Mouse (Mus musculus) cerebellum, adult 9-11 months (tissue): Measurements from ENCODE around the gene Tmem189.

Experiments used
- DNase-seq: peaks from one replicate; pipeline ENCODE4 v3.0.0; 2022

Tmem189 gene

DNA sequence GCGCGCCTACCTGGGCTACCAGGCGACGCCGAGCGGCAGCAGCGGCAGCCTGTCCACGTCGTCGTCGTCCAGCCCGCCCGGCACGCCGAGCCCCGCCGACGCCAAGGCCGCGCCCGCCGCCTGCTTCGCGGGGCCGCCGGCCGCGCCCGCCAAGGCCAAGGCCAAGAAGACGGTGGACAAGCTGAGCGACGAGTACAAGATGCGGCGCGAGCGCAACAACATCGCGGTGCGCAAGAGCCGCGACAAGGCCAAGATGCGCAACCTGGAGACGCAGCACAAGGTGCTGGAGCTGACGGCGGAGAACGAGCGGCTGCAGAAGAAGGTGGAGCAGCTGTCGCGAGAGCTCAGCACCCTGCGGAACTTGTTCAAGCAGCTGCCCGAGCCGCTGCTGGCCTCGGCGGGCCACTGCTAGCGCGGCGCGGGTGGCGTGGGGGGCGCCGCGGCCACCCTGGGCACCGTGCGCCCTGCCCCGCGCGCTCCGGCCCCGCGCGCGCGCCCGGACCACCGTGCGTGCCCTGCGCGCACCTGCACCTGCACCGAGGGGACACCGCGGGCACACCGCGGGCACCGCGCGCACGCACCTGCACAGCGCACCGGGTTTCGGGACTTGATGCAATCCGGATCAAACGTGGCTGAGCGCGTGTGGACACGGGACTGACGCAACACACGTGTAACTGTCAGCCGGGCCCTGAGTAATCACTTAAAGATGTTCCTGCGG lies at the start of gene Tmem189:
Gene Tmem189 (minus strand): TSS at position 322 of the 718 bp plus-strand sequence.
- peak; percentile 74 for DNase-seq

DNA sequence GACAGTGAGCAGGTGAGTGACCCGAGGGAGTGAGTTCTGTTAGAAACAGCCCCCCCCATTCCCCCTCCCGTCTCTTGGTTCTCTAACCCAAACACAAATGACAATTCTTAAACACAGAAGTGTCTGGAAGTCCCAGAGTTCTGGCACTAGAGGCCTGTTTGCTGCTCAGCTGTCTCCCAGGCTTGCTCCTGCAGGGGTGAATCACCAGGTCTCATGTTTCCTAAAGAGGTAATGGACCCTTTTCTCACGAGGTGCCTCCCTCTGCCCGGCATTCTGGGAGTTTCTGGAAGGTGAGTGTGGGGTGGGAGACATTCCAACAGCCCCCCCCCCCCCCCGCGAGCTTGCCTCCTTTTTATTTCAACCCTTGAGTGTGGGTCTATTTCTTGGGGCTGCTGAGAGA lies 49.4 kb upstream of the Tmem189 start:
- no peak for DNase-seq

DNA sequence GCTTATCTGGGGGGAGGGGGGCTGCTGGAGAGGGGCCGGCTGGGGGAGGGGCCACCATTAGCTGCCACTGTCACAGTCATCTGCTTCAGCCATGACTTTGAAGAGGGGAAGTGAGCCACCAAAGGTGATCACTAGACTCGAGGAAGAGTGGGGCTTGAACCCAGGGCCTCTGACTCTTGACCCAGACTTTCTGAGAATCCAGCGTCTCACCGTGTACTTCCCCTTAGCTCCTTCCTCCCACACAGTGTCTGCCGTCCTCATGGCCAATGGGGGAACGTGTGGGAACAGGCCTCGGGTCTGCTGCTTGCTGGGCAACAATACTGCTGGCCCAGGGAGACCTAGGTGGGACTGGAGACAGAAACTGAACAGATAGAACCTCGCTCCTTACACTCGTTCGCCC lies 45.2 kb upstream of the Tmem189 start:
- DNase-seq = no peak

DNA sequence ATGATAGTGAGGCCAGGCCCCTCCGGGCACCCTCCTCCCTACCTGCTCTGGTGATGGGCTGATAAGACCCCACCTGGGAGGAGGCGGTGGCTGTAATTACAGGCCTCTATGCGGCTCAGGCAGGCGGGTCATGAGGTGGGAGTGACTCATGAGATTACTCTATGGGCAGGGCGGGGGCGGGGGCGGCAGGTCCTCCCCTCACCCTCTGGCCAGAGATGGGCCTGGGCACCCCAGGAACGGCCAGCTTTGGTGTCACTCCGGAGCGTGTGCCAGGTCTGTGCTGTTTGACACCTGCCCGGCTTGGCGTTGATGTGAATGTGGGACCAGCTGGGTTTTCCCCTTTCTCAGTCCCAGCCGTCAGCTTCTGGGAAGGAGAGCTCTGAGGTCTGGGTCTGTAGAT lies 41.5 kb upstream of the Tmem189 start:
- no peak for DNase-seq

DNA sequence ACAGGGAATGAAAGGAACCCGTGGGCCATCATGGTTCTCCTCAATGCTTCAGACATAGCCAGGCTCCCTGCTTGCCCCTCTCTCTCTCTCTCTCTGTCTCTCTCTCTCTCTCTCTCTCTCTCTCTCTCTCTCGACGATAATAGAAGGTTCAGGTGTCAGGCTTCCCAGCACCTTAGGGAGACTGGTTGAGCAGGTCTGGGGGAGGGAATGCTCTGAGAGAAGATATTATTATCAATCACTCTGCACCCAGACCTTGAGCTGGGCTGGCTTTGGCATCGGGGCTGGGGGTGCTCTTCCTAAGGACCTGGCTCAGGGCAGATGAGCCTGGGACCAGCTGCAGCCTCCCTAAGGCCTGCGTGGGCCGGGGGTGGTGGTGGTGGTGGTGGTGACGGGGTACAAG lies 40.4 kb upstream of the Tmem189 start:
- DNase-seq = no peak

DNA sequence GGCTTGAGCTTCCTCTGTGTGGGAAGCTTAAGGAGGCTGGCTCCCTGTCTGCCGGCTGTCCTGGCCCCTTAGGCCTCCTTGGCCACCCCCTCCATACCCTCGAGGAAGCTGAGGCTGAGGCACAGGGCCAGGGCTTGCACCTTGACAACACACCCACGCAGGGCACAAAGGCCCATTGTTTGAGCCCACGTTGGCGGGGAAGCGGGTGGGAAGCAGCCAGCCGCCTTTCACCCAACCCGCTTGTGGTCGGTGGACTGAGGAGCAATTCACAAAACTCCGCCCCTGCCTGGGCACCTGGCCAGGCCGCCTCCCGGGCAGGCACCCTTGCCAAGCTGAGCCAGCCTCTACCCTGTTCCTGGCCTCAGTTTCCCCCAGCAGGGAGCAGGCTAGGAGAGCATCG lies 37.5 kb upstream of the Tmem189 start:
- peak; percentile 18 for DNase-seq

DNA sequence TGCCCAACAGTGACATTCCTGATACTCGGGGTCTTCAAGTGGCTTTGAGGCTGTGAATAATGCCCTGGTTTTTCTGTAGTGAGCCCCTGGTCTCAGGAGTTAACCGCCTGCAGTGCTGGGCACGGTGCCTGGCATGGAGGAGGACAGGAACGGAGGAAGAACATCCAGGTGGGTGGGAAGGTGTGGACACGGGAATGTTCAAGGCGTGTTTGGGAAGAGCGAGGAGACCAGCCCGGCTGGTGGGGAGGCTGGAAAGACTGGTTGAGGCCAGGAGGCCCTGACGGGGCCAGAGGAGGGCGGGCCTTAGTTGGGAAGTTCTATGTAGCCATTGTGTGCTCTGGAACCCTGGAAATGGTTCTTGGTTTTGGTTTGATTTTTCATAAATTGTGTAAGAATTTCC lies 36.3 kb upstream of the Tmem189 start:
- DNase-seq = no peak

DNA sequence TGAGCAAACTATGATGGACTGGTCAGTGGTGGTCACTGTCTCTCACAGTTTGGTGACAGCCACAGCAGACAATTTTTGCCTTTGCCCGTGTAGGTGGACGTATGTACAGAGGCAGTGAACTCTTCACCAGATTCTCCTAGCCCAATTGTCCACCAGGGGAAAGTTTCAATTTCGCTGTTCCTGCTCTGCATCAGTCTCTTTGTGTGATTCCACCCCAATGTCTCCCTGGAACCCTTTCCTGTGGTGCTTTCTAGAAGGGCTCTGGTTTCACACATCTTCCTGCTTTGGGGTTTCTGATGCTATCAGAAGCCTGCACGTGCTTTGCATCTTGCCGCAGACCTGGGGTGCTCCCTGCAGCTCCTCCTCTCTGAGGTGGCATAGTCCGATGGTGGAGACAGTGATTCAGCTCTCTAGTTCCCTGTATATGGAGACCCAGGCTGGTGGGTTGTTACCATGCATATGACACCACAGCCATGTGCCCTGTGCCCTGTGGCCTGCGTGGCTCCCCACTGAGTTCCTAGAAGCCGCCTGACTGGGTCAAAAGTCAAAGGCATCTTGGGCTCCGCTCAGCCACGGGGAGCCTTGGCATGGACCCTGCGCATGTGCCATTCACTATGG lies 34.1 kb upstream of the Tmem189 start:
- DNase-seq = no peak

DNA sequence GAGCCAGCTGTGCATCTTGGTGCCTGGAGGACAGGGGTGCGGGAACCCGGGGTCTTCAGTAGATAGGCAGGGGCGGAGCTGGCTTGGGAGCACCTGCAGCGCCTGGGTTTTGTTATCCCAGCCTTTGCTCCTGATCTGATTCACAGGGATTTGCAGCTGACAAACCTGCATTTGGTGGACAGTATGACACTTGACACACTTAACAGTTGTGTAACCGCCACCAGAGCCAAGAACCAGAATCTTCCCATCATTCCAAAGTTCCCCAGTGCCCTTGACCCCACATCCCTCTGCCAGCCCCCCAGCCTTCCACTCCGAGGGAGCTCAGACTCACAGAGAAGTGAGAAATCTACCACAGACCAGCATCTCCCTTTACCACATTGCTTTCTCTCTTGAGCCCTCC lies 32.9 kb upstream of the Tmem189 start:
- no peak for DNase-seq

DNA sequence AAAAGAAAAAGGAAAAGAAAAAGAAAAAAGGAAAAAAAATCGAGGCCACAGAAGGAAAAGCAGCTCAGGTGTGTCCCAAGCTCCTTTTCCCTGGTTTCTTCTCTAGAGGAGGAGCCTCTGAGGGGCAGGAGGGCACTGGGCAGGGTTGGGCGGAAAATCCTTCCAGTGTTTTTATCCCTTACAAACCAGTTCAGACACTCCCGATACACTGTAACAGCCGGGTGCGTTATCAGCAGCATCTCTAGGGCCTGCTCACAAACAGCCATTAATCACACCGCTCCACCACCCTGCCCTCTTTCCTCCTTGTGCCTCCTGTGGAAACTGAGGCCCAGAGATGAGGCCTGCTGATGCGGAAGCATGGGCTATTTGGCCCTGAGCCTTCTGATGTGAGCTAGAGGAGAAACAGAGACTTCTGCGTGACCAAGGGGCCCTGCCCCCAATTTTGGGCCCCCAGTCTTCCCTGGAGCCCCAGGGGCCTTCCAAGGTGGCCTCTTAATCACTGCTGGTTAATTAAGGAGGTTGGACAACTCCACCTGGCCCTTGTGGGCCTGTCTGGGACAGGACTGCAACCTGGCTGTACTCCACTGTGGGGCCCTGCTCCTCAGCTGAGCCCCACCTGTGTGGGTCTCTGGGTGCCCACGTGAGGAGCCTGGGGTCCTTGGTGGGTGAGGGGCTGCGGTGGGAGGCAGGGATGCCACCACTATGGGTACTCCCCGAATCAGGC lies 31.7 kb upstream of the Tmem189 start:
- no peak for DNase-seq

DNA sequence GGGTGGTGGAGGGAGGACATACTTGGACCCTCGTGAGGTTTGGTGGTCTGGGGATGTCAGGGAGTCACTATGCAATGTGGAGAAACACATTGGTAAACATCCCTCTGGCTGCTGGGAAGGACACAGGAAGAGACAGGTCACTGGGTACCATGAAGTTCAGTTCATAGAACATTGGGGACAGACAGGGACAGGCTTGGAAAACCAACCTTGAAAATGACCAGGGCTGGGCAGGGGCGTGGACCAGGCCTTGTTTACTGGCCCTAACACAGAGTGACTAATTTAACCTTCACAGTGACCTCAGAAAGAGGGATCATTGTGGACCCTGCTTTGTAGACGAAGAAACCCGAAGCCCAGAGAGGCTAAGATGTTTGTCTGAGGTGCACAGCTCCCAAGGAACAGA lies 29.9 kb upstream of the Tmem189 start:
- DNase-seq = no peak

DNA sequence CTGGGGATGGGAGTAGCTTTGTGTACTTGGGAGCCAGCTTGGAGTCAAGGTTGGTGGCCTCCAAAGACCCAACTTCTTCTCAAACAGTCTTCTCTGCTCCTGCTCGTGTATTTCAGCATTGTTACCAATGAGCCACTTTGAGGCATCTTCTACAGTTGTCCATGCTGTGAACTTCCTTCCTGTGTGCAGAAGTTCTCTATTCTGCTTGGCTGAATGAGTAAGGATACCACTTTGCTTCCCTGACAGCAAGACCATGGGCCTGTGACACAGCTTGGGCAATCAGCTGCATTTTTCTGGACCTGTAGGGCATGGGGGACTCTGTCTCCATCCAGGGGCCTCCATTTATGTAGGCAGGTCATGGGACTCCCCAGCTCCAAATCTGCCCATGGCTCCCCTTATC lies 27.6 kb upstream of the Tmem189 start:
- no peak for DNase-seq

DNA sequence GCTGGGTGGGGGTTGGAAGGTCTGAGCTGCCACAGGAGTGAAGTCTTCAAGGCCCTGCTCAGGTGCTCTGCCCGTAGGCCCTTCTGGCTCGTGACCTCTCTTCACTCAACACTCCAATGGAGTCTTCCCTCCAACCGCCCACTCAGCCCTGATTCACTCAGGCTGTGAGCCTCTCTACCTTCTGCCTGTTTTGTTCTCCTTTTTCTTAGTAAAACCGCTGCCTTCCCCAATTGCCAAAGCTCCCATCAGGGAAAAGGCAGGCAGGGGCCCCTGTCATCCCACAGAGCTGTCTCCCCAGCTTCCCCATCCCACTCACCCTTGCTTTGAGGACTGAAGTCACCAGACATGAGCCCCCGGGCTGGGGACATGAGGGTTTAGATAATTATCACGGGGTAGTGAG lies 25.4 kb upstream of the Tmem189 start:
- no peak for DNase-seq

DNA sequence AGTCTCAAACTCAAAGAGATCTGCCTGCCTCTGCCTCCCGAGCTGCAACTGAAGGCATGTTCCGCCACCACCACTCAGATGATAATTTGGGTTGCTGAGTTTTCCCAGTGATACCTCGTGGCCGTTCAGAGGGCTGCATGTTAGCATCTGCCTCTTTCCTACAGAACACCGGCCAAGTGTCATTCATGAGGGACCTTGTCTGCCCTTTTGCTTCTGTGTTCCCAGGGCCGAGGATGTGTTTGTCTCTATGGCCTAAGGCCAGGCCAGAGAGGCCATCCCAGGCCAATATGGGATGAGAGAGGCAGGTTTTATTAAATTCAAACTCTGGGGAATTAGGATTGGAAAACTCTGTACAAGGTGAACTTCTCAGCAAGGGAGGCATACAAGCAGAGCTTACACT lies 24.7 kb upstream of the Tmem189 start:
- no peak for DNase-seq

DNA sequence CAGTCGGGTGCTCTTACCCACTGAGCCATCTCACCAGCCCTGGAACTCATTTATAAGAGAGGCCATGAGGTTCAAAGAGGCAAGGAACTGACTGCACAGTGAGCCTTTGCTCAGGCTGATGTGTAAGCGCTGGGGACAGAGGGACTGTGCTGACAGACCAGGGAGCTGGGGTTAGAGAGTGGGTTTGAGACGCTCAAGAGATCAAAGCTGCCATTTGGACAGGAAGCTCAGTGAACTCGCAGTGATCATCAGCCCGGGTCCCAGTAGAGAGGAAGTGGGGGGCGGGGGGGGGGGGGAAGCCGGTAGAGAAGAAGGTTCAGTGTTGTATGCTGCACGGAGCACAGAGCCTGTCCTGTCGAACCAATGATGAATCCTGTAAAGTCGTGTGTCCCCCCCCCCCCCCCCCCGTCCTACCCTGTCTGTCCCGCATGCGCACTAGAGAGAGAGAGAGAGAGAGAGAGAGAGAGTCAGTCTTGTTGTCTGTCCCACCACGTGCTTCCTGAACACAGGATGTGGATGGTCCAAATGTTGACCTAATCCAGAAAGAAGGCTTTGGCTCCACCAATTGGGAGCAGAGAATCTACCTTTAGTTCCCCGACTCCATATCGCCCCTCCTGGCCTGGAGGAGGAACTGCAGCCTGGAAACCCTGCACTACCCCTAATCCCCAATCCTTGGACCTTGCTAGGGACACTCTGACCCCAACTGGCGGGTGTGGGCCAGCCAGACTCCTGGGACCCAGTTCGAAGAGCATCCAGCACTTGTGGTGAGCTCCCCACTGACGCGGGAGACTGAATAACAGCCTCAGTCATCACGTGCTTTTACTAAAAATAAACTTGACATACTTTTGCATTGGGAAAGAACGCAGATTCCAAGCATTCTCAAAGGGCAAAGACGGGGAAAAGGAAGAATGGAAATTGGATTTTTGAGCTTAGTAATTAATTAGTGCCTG lies 23.5 kb upstream of the Tmem189 start:
- no peak for DNase-seq

DNA sequence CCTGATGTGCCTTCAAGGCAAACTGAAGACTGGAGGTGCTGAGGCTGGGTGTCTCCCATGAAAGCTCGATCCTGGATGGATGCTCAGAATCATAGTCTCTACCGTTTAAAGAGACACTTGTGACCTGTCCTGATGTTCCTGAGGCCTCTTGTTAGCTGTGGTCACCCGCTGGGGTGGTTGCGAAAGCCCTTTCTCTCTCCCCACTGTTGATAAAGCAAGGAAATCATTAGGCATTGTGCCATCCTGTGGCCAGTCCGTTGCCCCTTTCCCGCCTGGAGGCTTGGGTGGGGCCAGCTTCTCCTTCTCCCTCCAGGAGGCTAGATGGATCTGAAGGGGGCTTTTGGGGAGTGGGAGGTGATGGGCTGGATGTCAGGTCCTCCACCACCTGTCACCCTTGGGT lies 21.0 kb upstream of the Tmem189 start:
- no peak for DNase-seq

DNA sequence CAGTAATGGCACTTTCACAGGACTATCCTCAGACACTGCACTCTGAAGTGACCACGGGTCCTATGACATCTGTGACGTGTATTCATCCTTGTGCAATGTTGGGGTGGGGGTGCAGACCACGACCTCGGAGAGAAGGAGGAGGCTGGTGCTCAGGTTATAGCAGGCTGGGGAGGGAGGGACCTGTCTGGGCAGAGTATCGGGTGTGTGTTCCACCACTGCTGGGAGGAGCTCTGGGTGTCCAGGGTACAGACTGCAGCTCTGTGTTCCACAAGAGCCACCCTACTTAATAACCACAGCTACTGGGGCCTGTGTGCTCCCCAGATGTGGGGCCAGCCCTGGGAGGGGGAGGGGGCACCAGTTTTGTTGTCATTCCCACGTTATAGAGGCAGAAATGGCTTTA lies 20.3 kb upstream of the Tmem189 start:
- no peak for DNase-seq

DNA sequence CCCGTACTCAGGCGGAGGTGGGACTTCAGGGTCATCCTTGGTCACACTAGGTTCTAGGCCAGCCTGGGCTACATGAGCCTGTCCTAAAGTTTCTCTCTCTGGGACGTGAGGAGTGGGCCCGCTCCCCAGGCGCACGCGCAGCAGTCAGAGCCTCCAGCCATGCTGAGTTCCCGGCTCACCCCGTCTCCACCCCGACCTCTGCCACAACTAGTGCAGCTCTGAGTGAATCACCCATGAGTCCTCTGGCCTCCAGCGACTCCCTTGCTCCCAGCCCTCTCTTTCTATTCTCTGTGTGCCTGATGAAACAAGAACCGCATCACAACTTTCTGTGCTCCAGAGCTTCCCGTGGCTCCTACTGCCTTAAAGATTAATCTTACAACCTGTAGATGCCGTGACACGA lies 18.8 kb upstream of the Tmem189 start:
- no peak for DNase-seq

DNA sequence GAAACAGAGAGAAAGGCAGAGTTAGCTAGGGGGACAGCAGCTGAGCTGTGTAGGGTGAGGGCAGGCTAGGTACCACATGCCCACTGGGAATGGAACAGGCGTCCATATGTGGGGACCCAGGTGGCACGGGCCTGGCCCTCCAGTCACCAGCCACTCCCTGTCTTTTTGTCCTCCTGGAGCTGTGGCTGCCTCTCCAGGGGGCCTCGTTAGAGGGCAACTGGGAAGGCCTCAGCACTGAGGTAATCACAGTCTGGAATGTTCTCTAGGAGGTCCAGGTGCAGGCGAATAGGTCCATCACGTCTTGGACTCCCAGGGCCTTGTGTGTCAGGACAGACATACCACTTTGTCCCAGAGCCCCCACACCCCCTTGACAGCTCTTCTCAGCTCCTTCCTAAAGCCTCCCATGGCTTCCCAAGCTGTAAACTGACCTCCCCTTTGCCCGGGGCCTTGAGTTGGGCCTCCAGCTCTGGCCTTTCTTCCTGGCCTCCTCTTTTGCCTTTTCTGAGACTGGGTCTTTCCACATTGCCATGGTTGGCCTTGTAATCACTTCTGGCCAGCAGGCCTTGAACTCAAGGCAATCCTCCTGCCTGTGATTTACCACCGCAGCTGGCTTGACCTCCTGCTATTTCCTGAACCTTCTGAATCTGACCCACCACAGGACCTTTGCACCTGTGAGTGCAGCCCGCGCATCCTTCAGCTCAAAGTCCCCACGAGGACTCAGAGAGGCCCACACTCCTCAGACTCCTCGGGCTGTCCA lies 16.7 kb upstream of the Tmem189 start:
- no peak for DNase-seq

DNA sequence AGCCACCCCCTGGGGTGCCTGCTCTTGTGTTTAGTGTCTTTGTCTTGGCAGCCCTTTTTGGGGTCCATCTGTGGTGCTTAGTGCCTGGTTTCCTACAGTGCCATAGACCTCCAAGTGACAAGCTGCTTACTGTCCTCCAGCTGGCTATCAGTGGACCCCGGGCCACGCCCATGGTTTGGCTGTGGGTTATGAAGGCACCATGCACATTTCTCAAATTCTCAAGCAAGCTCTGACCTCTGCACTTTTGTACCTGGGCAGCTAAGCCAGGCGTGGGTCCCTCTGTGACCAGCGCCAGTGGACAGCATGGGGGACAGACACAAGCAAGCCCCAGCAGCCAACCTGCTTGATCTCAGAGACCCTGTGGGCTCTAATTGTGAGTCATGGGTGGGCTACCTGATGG lies 14.8 kb upstream of the Tmem189 start:
- no peak for DNase-seq

DNA sequence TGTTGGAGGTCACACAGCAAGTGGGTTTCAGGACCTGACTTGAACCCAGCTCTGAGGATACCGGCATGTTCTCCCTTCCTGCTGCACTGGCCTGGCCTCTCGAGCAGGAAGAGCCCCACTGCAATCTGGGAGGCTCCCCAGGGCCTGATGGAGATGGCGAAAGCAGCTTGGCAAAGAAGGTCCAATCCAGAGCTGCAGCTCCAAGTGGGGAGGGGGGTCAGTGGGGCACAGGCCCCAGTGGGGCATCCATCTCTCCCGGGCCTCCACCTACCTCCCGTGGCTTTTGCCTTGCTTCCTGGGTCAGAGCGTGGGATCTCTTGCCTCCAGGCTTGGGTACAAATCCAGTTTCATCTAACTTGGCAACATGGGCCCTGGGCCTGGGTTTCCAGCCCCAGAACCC lies 12.5 kb upstream of the Tmem189 start:
- DNase-seq = no peak

DNA sequence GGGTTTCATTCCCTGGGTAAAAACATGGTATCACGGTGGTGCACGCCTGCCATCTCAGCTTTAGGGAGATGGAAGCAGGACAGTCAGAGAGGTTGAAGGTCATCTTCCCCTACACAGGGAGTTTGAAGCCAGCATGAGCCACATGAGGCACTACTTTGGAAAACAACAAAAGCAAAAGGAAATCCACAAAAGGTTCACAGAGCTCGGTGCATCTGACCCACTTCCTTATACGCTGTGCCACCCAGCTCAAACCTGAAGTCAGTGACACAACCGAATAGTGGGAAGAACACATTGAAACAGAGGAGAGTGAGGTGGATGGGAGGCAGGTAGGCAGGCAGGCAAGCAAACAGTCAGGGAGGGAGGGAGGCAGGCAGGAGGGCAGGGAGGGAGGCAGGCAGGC lies 11.8 kb upstream of the Tmem189 start:
- no peak for DNase-seq
